Mouse (Mus musculus) embryonic facial prominence, embryonic 11.5 days (tissue): ENCODE results near the gene Cers5. TPM values are rescaled to one million over a fixed set of nuclear protein-coding genes. Genes with fewer than 3 reads are reported as not detected.

Experiments
- ATAC-seq: fragments of 200-750 bp; cut with Nextera tagmentation; replicated peaks from 2 replicates; pipeline ENCODE4 v1.8.0; 2017; ENCODE audit warnings: low read depth; ENCODE audit not compliant: insufficient number of reproducible peaks, low FRiP score, low TSS enrichment
- DNase-seq: peaks from one replicate; pipeline ENCODE4 v3.0.0-alpha.2; 2015; ENCODE audit warnings: low spot score
- H3K27ac ChIP-seq: fragments of 300-500 bp; sonication (generic); replicated peaks from 2 replicates; pipeline ENCODE4 v1.5.1; 2014; ENCODE audit warnings: mild to moderate bottlenecking, low read depth, low read length, control low read depth
- H3K27me3 ChIP-seq: fragments of 300-500 bp; sonication (generic); 2 replicates; pipeline ENCODE4 v1.6.1; 2014; ENCODE audit warnings: mild to moderate bottlenecking, low read length, moderate library complexity, mixed read lengths; ENCODE audit not compliant: control insufficient read depth, insufficient read depth
- H3K36me3 ChIP-seq: fragments of 300-500 bp; sonication (generic); replicated peaks from 2 replicates; pipeline ENCODE4 v1.6.1; 2014; ENCODE audit warnings: low read depth, mild to moderate bottlenecking, low read length, moderate library complexity, mixed read lengths; ENCODE audit not compliant: control insufficient read depth, insufficient read depth
- H3K4me1 ChIP-seq: fragments of 300-500 bp; sonication (generic); 2 replicates; pipeline ENCODE4 v1.6.1; 2014; ENCODE audit warnings: low read length, mixed read lengths; ENCODE audit not compliant: control insufficient read depth, insufficient read depth
- H3K4me2 ChIP-seq: fragments of 300-500 bp; sonication (generic); 2 replicates; pipeline ENCODE4 v1.6.1; 2014; ENCODE audit warnings: low read depth, mild to moderate bottlenecking, control low read depth, low read length, moderate library complexity
- H3K4me3 ChIP-seq: fragments of 300-500 bp; sonication (generic); 2 replicates; pipeline ENCODE4 v1.5.1; 2014; ENCODE audit warnings: low read depth, low read length, control low read depth
- H3K9ac ChIP-seq: fragments of 300-500 bp; sonication (generic); replicated peaks from 2 replicates; pipeline ENCODE4 v1.6.1; 2014; ENCODE audit warnings: mild to moderate bottlenecking, control low read depth, low read length
- H3K9me3 ChIP-seq: fragments of 300-500 bp; sonication (generic); replicated peaks from 2 replicates; pipeline ENCODE4 v1.6.1; 2016; ENCODE audit warnings: mild to moderate bottlenecking, low read length, inconsistent platforms, mixed read lengths; ENCODE audit not compliant: control insufficient read depth
- WGBS: fragments of 180-500 bp; shearing (Covaris S2); extraction: QIAGEN DNeasy Blood & Tissue Kit; methylation state at CpG from one replicate; pipeline ENCODE4 v1.1.7; 2014; 5-methylcytosine and 5-hydroxymethylcytosine counted together
- polyA plus RNA-seq: library from polyadenylated mRNA; unstranded; fragments of >200 nt; fragmentation: Nextera tagmentation; extraction: Ambion mirVana; gene quantifications from 2 replicates; pipeline ENCODE4 v1.2.1, GENCODE M21; 2014

Gene Cers5
- polyA plus RNA-seq, 1 experiment from 2014 or later: 64.6 TPM

- WGBS: 37% methylated on average over 10 of the region's 10 CpGs
Measured at GRCm38 (mm10) chr15:99723120-99723514, 49.6 kb downstream of the Cers5 start.

GRCm38 (mm10) chr15:99721921-99722743 lies 50.6 kb downstream of the Cers5 start:
- no peak overlapping the region for H3K9ac ChIP-seq
- H3K4me3 ChIP-seq: no peak overlapping the region
- no peak for DNase-seq
- H3K36me3 ChIP-seq: no peaks in the 10 kb centered on the region
- no peak overlapping the region for H3K4me2 ChIP-seq
- no peaks in the 10 kb centered on the region for H3K9me3 ChIP-seq
- no peak for ATAC-seq
- no peak overlapping the region for H3K27ac ChIP-seq
- H3K4me1 ChIP-seq: peaks cover 6% of the 10 kb centered on the region; the same call in 1 of the 2 replicates
- 80% methylated on average over 25 of the region's 25 CpGs for WGBS
- no peaks in the 10 kb centered on the region for H3K27me3 ChIP-seq

More at GRCm38 (mm10) chr15:99723120-99723514, 49.6 kb downstream of the Cers5 start:
- H3K4me2 ChIP-seq: no peak overlapping the region
- no peaks in the 10 kb centered on the region for H3K9me3 ChIP-seq
- H3K36me3 ChIP-seq: no peaks in the 10 kb centered on the region; the same call in 1 of the 2 replicates
- no peaks in the 10 kb centered on the region for H3K27me3 ChIP-seq
- peaks cover 6% of the 10 kb centered on the region; the same call in 1 of the 2 replicates for H3K4me1 ChIP-seq
- DNase-seq (no peak), ATAC-seq (no peak)
- no peak overlapping the region for H3K9ac ChIP-seq
- no peak overlapping the region for H3K4me3 ChIP-seq
- no peak overlapping the region for H3K27ac ChIP-seq

GRCm38 (mm10) chr15:99719865-99720264 lies 52.8 kb downstream of the Cers5 start:
- WGBS: 79% methylated on average over 8 of the region's 8 CpGs
- H3K36me3 ChIP-seq: no peaks in the 10 kb centered on the region

DNA sequence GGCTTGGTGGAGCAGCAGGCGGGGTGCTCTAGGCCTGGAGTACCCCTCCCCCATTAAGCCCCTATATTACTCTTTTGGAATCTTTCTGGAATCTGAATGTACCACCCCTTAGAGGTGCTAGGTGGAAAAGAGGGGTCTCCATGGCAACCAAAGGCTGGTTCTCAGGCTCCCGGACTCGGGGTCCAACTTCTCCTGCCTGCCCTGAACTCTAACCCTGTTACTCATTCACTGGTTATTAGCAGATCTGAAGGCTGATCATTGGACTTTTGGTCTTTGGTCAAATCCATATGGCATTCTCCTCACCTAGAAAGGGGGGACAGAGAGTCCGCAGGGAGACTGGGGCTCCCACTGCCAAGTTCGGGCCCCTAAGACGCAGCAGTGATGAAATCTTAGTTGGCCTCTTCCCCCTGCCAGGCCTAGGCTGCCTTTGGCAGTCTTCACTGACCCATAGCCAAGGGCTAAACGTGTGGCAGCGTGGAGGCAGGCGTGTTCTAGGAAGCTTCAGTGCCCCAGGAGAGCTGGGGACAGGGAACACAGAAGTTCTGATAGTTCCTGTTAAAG lies 54.1 kb downstream of the Cers5 start:
- Histone ChIP-seq H3K27ac (no peak overlapping the region), H3K4me2 (no peak overlapping the region), H3K36me3 (peaks cover under 1% of the 10 kb centered on the region), H3K9me3 (no peaks in the 10 kb centered on the region), H3K4me3 (no peak overlapping the region), H3K9ac (no peak overlapping the region), H3K4me1 (no peaks in the 10 kb centered on the region), H3K27me3 (no peaks in the 10 kb centered on the region)
- ATAC-seq: no peak
- 85% methylated on average over 9 of the region's 9 CpGs for WGBS
- DNase-seq: no peak

More at GRCm38 (mm10) chr15:99719865-99720264, 52.8 kb downstream of the Cers5 start:
- Histone ChIP-seq H3K9ac (no peak overlapping the region), H3K27me3 (no peaks in the 10 kb centered on the region), H3K4me1 (peaks cover 4% of the 10 kb centered on the region; the same call in 1 of the 2 replicates), H3K9me3 (no peaks in the 10 kb centered on the region), H3K27ac (no peak overlapping the region), H3K4me3 (no peak overlapping the region), H3K4me2 (no peak overlapping the region)
- no peak for DNase-seq
- no peak for ATAC-seq

GRCm38 (mm10) chr15:99717386-99718334 lies 55.0 kb downstream of the Cers5 start, which contains the start of gene Gpd1:
Gpd1 (plus strand) TSS chr15:99717515.
- no peak for DNase-seq
- Histone ChIP-seq H3K9me3 (no peaks in the 10 kb centered on the region), H3K27me3 (no peaks in the 10 kb centered on the region), H3K4me3 (no peak within 1 kb of the TSS), H3K4me1 (no peaks in the 10 kb centered on the region), H3K9ac (no peak within 1 kb of the TSS), H3K36me3 (peaks cover 5% of the 10 kb centered on the region), H3K27ac (no peak within 1 kb of the TSS), H3K4me2 (no peak within 1 kb of the TSS)
- 65% methylated on average over 26 of the region's 26 CpGs for WGBS
- no peak for ATAC-seq

DNA sequence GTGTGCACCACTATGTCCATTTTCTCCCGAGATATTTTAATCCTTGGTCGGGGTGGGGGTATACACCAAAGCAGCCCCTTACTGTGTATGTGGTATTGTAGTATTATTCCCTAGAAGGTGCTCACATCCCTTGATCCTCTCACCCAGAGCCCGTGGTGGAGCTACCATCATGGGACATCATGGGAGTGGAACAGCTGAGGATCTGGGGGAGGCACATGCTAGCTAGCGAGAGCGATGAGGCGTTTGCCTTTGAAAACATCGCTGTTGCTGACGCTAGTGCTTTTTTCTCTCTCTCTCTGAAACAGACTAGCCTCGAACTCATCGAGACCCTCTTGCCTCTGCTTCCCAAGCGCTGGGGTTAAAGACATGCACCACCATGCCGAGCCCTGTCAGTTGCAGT lies 55.9 kb downstream of the Cers5 start:
- Histone ChIP-seq H3K9ac (no peak overlapping the region), H3K4me2 (no peak overlapping the region), H3K36me3 (peaks cover 8% of the 10 kb centered on the region), H3K4me3 (no peak overlapping the region), H3K27ac (no peak overlapping the region), H3K4me1 (no peaks in the 10 kb centered on the region), H3K9me3 (no peaks in the 10 kb centered on the region), H3K27me3 (no peaks in the 10 kb centered on the region)
- WGBS: 84% methylated on average over 12 of the region's 12 CpGs
- ATAC-seq (no peak), DNase-seq (no peak)

- DNase-seq: no peak
- no peaks in the 10 kb centered on the region for H3K27me3 ChIP-seq
- no peak for ATAC-seq
- no peak overlapping the region for H3K4me2 ChIP-seq
- WGBS: 60% methylated on average over 11 of the region's 11 CpGs
- peaks cover 12% of the 10 kb centered on the region for H3K36me3 ChIP-seq
- no peak overlapping the region for H3K4me3 ChIP-seq
- no peak overlapping the region for H3K9ac ChIP-seq
- no peak overlapping the region for H3K27ac ChIP-seq
- H3K4me1 ChIP-seq: no peaks in the 10 kb centered on the region
- no peaks in the 10 kb centered on the region for H3K9me3 ChIP-seq
Measured at GRCm38 (mm10) chr15:99715982-99716746, 56.5 kb downstream of the Cers5 start.
